Comparison of ENCODE assay signal across 22 mouse cellular contexts in the genomic region with DNA sequence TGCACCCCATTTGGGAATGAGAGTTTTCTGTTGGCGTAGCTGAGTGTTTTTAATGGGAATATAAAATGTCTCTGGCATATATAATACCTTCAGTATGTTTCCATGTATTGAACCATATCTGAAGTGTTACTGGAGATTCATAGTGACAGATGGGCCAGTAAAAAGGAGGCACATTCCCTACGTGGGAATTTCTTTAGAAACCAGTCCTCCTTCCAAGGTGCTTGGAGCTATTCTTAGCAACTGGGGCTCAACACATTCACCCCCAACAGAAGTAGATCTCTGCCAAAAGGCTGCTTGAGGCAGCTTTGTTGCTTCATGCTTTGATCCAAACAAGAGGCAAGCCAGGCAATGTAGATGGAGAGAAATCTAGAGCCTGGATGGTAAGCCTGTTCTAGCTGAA.
DNase-seq lines count a peak whose midpoint lies in the region; ATAC-seq and TF ChIP-seq lines count a peak whose summit lies in the region.
"Had no signal": no experiment of that assay in that cellular context is flagged by ENCODE, and none has a peak within 500 bp of the region (broad histone marks: within the 10 kb centered on the region; RNA-seq: fewer than 3 reads in every experiment).

No protein-coding gene starts in this region.

- 0 out of 2 replicates have a peak, but pooled peaks cover 4% of the 10 kb centered on the region for H3K4me1 ChIP-seq in forebrain, embryonic 13.5 days
- no peaks in the 10 kb centered on the region for H3K4me1 ChIP-seq in forebrain, embryonic 12.5 days
- H3K4me1 ChIP-seq in embryonic facial prominence, embryonic 14.5 days (ENCODE audit: control insufficient read depth, insufficient read depth, low read length), result 0 out of 2 replicates have a peak, but pooled peaks cover 2% of the 10 kb centered on the region
- H3K4me1 ChIP-seq in limb, embryonic 15.5 days, result 0 out of 2 replicates have a peak, but pooled peaks cover 3% of the 10 kb centered on the region
- no peaks in the 10 kb centered on the region for H3K4me1 ChIP-seq in intestine, embryonic 15.5 days (replicated peaks)
- H3K4me1 ChIP-seq: megakaryocyte, embryonic 14.5 days; neural tube, embryonic 12.5 days had no signal

- peak; percentile 61; the same call in 1 of the 2 replicates for ATAC-seq in forebrain, embryonic 13.5 days
- no peak for ATAC-seq in forebrain, embryonic 12.5 days (ENCODE audit: low FRiP score)
- no peak for ATAC-seq in embryonic facial prominence, embryonic 14.5 days (ENCODE audit: low read depth)
- 0 out of 2 replicates have a peak, but pooled peaks have one; percentile 55 for ATAC-seq in limb, embryonic 15.5 days (ENCODE audit: insufficient number of reproducible peaks, low FRiP score, low TSS enrichment, low read depth)
- ATAC-seq in intestine, embryonic 15.5 days, result no peak
- ATAC-seq: hindbrain, postnatal 0 days; liver, postnatal 0 days had no signal

- no peaks in the 10 kb centered on the region for H3K36me3 ChIP-seq in forebrain, embryonic 13.5 days (ENCODE audit: poor library complexity, severe bottlenecking)
- no peaks in the 10 kb centered on the region for H3K36me3 ChIP-seq in forebrain, embryonic 12.5 days (replicated peaks)
- H3K36me3 ChIP-seq in embryonic facial prominence, embryonic 14.5 days (ENCODE audit: control insufficient read depth, insufficient read depth, low read length), result no peaks in the 10 kb centered on the region
- no peaks in the 10 kb centered on the region for H3K36me3 ChIP-seq in limb, embryonic 15.5 days
- no peaks in the 10 kb centered on the region for H3K36me3 ChIP-seq in intestine, embryonic 15.5 days
- H3K36me3 ChIP-seq: heart, embryonic 13.5 days; neural tube, embryonic 12.5 days had no signal

- no peaks in the 10 kb centered on the region for H3K27me3 ChIP-seq in forebrain, embryonic 13.5 days
- no peaks in the 10 kb centered on the region for H3K27me3 ChIP-seq in forebrain, embryonic 12.5 days
- H3K27me3 ChIP-seq in embryonic facial prominence, embryonic 14.5 days (replicated peaks; ENCODE audit: control insufficient read depth, insufficient read depth, low read length), result no peaks in the 10 kb centered on the region
- H3K27me3 ChIP-seq in limb, embryonic 15.5 days, result no peaks in the 10 kb centered on the region
- no peaks in the 10 kb centered on the region for H3K27me3 ChIP-seq in intestine, embryonic 15.5 days (replicated peaks)
- H3K27me3 ChIP-seq: heart, embryonic 13.5 days; megakaryocyte, embryonic 14.5 days; neural tube, embryonic 12.5 days had no signal

- H3K27ac ChIP-seq in forebrain, embryonic 13.5 days, result no peak overlapping the region
- H3K27ac ChIP-seq in forebrain, embryonic 12.5 days, result no peak overlapping the region
- H3K27ac ChIP-seq in left cerebral cortex, adult 2 months, result no peak overlapping the region
- no peak overlapping the region for H3K27ac ChIP-seq in embryonic facial prominence, embryonic 14.5 days (replicated peaks; ENCODE audit: low read depth, low read length)
- H3K27ac ChIP-seq in limb, embryonic 15.5 days, result no peak overlapping the region; the same call in 1 of the 2 replicates
- no peak overlapping the region for H3K27ac ChIP-seq in intestine, embryonic 15.5 days
- H3K27ac ChIP-seq: gastrocnemius, adult 2 months; heart, embryonic 13.5 days; hindbrain, postnatal 0 days; neural tube, embryonic 12.5 days had no signal

- TF ChIP-seq CTCF in left cerebral cortex, adult 2 months (IDR thresholded peaks at IDR 0.05), result no peak

- no peak overlapping the region for H3K4me3 ChIP-seq in forebrain, embryonic 13.5 days
- no peak overlapping the region for H3K4me3 ChIP-seq in forebrain, embryonic 12.5 days (replicated peaks)
- H3K4me3 ChIP-seq in left cerebral cortex, adult 2 months, result no peak overlapping the region
- H3K4me3 ChIP-seq in embryonic facial prominence, embryonic 14.5 days (ENCODE audit: low read depth, low read length), result no peak overlapping the region
- no peak overlapping the region for H3K4me3 ChIP-seq in limb, embryonic 15.5 days
- no peak overlapping the region for H3K4me3 ChIP-seq in intestine, embryonic 15.5 days (replicated peaks)
- H3K4me3 ChIP-seq: gastrocnemius, adult 2 months; heart, embryonic 13.5 days; megakaryocyte, embryonic 14.5 days; neural tube, embryonic 12.5 days had no signal

- peak; percentile 11 to 13 for DNase-seq in left cerebral cortex, adult 18-20 months (ENCODE audit: low spot score in 2 of 2)
- DNase-seq in left cerebral cortex, adult 2 months (ENCODE audit: extremely low spot score in 1 of 2, low spot score in 2 of 2), result no peak
- peak; percentile 74 for DNase-seq in embryonic facial prominence, embryonic 14.5 days (ENCODE audit: low spot score)
- no peak for DNase-seq in urinary bladder, postnatal 25 days (ENCODE audit: low spot score)
- DNase-seq: adrenal gland, postnatal 10 days; cerebellum, adult 8-10 months; gastrocnemius, adult 2 months; heart, postnatal 36 days; kidney, adult 8-10 months; kidney, postnatal 25 days; liver; liver, postnatal 0 days; lung, postnatal 14 days; thymus, adult 2 months had no signal

- WGBS in forebrain, embryonic 13.5 days, result 69% methylated on average over 2 of the region's 2 CpGs
- WGBS in forebrain, embryonic 12.5 days, result 75% methylated on average over 2 of the region's 2 CpGs
- 32% methylated on average over 2 of the region's 2 CpGs for WGBS in embryonic facial prominence, embryonic 14.5 days
- 31% methylated on average over 2 of the region's 2 CpGs for WGBS in limb, embryonic 15.5 days
- WGBS in intestine, embryonic 15.5 days, result 66% methylated on average over 2 of the region's 2 CpGs

- H3K9ac ChIP-seq in forebrain, embryonic 13.5 days, result no peak overlapping the region
- no peak overlapping the region for H3K9ac ChIP-seq in forebrain, embryonic 12.5 days
- no peak overlapping the region for H3K9ac ChIP-seq in embryonic facial prominence, embryonic 14.5 days (ENCODE audit: low read depth, low read length)
- no peak overlapping the region for H3K9ac ChIP-seq in limb, embryonic 15.5 days
- no peak overlapping the region for H3K9ac ChIP-seq in intestine, embryonic 15.5 days
- H3K9ac ChIP-seq: heart, embryonic 13.5 days; liver, postnatal 0 days; neural tube, embryonic 12.5 days had no signal

- H3K4me2 ChIP-seq in forebrain, embryonic 13.5 days, result no peak overlapping the region
- H3K4me2 ChIP-seq in forebrain, embryonic 12.5 days, result no peak overlapping the region
- no peak overlapping the region for H3K4me2 ChIP-seq in embryonic facial prominence, embryonic 14.5 days (ENCODE audit: low read depth, low read length)
- no peak overlapping the region for H3K4me2 ChIP-seq in limb, embryonic 15.5 days
- H3K4me2 ChIP-seq in intestine, embryonic 15.5 days (replicated peaks), result no peak overlapping the region
- H3K4me2 ChIP-seq: heart, embryonic 13.5 days; neural tube, embryonic 12.5 days had no signal

- intact Hi-C loops in left cerebral cortex, adult 2 months (cut with DNase I), result no loop called here

- H3K9me3 ChIP-seq in forebrain, embryonic 13.5 days (replicated peaks), result no peaks in the 10 kb centered on the region
- no peaks in the 10 kb centered on the region for H3K9me3 ChIP-seq in forebrain, embryonic 12.5 days
- no peaks in the 10 kb centered on the region for H3K9me3 ChIP-seq in embryonic facial prominence, embryonic 14.5 days (ENCODE audit: control insufficient read depth, low read length)
- no peaks in the 10 kb centered on the region for H3K9me3 ChIP-seq in limb, embryonic 15.5 days
- H3K9me3 ChIP-seq in intestine, embryonic 15.5 days, result no peaks in the 10 kb centered on the region
- H3K9me3 ChIP-seq: heart, embryonic 13.5 days; megakaryocyte, embryonic 14.5 days; neural tube, embryonic 12.5 days had no signal

Comparison
In these comparisons a context has a peak if more than half of its experiments do, and no peak if none do; other contexts are left out.
1. ATAC-seq: peak in forebrain, embryonic 13.5 days (single experiment) and limb, embryonic 15.5 days (single experiment); none in forebrain, embryonic 12.5 days (single experiment), embryonic facial prominence, embryonic 14.5 days (single experiment) and intestine, embryonic 15.5 days (single experiment).
2. DNase-seq: peak in left cerebral cortex, adult 18-20 months (2 of 2) and embryonic facial prominence, embryonic 14.5 days (single experiment); none in left cerebral cortex, adult 2 months (0 of 2) and urinary bladder, postnatal 25 days (single experiment).